Mouse (Mus musculus) liver, embryonic 13.5 days (tissue): ENCODE results near the gene Slc22a6. TPM values are rescaled to one million over a fixed set of nuclear protein-coding genes. Genes with fewer than 3 reads are reported as not detected.

Experiments
- ATAC-seq: fragments of 200-750 bp; cut with Nextera tagmentation; 2 replicates; pipeline ENCODE4 v1.8.0; 2017; ENCODE audit warnings: low read depth, mild to moderate bottlenecking, moderate number of reproducible peaks, moderate library complexity
- DNase-seq: peaks from one replicate; pipeline ENCODE4 v3.0.0; 2022
- H3K27ac ChIP-seq: fragments of 300-500 bp; sonication (generic); 2 replicates; pipeline ENCODE4 v1.5.1; 2015; ENCODE audit warnings: moderate library complexity, mild to moderate bottlenecking, inconsistent platforms
- H3K27me3 ChIP-seq: fragments of 300-500 bp; sonication (generic); 2 replicates; pipeline ENCODE4 v1.6.1; 2015; ENCODE audit warnings: mild to moderate bottlenecking, inconsistent platforms
- H3K36me3 ChIP-seq: fragments of 300-500 bp; sonication (generic); 2 replicates; pipeline ENCODE4 v1.6.1; 2015; ENCODE audit warnings: mild to moderate bottlenecking, inconsistent platforms
- H3K4me1 ChIP-seq: fragments of 300-500 bp; sonication (generic); replicated peaks from 2 replicates; pipeline ENCODE4 v1.6.1; 2015; ENCODE audit warnings: inconsistent platforms
- H3K4me2 ChIP-seq: fragments of 300-500 bp; sonication (generic); 2 replicates; pipeline ENCODE4 v1.6.1; 2015; ENCODE audit warnings: inconsistent platforms, mild to moderate bottlenecking, moderate library complexity
- H3K4me3 ChIP-seq: fragments of 300-500 bp; sonication (generic); replicated peaks from 2 replicates; pipeline ENCODE4 v1.5.1; 2015; ENCODE audit warnings: mild to moderate bottlenecking, inconsistent platforms
- H3K9ac ChIP-seq: fragments of 300-500 bp; sonication (generic); 2 replicates; pipeline ENCODE4 v1.6.1; 2015; ENCODE audit warnings: mild to moderate bottlenecking, inconsistent platforms
- H3K9me3 ChIP-seq: fragments of 300-500 bp; sonication (generic); replicated peaks from 2 replicates; pipeline ENCODE4 v1.6.1; 2016; ENCODE audit warnings: inconsistent platforms
- WGBS: fragments of 180-500 bp; shearing (Covaris S2); methylation state at CpG from one replicate; pipeline ENCODE4 v1.1.7; 2015; ENCODE audit not compliant: insufficient replicate concordance; 5-methylcytosine and 5-hydroxymethylcytosine counted together
- polyA plus RNA-seq: library from polyadenylated mRNA; unstranded; fragments of >200 nt; fragmentation: Nextera tagmentation; extraction: Ambion mirVana; gene quantifications from 2 replicates; pipeline ENCODE4 v1.2.1, GENCODE M21; 2015

Gene Slc22a6
- polyA plus RNA-seq: not detected in 2 replicates

- WGBS: 55% methylated on average over 7 of the region's 7 CpGs
- ATAC-seq (no peak), DNase-seq (no peak)
- Histone ChIP-seq H3K27me3 (peaks cover 9% of the 10 kb centered on the region; the same call in 1 of the 2 replicates), H3K4me3 (no peak within 1 kb of the TSS), H3K36me3 (no peaks in the 10 kb centered on the region), H3K4me1 (no peaks in the 10 kb centered on the region), H3K9me3 (no peaks in the 10 kb centered on the region), H3K4me2 (no peak within 1 kb of the TSS), H3K27ac (no peak within 1 kb of the TSS), H3K9ac (no peak within 1 kb of the TSS)
Measured at GRCm38 (mm10) chr19:8617904-8618303, at the start of gene Slc22a6. Slc22a6 (plus strand) TSS chr19:8618039.

- 13% methylated on average over 14 of the region's 14 CpGs for WGBS
- Histone ChIP-seq H3K4me3 (no peak overlapping the region), H3K9me3 (no peaks in the 10 kb centered on the region), H3K4me1 (peaks cover 8% of the 10 kb centered on the region), H3K27me3 (no peaks in the 10 kb centered on the region), H3K27ac (no peak overlapping the region), H3K36me3 (no peaks in the 10 kb centered on the region), H3K9ac (no peak overlapping the region), H3K4me2 (peak overlapping the region; percentile 47)
- no peak for ATAC-seq
- DNase-seq: no peak
Measured at GRCm38 (mm10) chr19:8569453-8569863, 48.4 kb upstream of the Slc22a6 start.

- 61% methylated on average over 2 of the region's 2 CpGs for WGBS
- H3K36me3 ChIP-seq: no peaks in the 10 kb centered on the region
- ATAC-seq: no peak
- no peak overlapping the region for H3K27ac ChIP-seq
- H3K9me3 ChIP-seq: no peaks in the 10 kb centered on the region
- H3K9ac ChIP-seq: no peak overlapping the region
- 0 out of 2 replicates have a peak, but pooled peaks cover 4% of the 10 kb centered on the region for H3K4me1 ChIP-seq
- no peak overlapping the region for H3K4me3 ChIP-seq
- H3K27me3 ChIP-seq: no peaks in the 10 kb centered on the region
- no peak for DNase-seq
- no peak overlapping the region for H3K4me2 ChIP-seq
Measured at GRCm38 (mm10) chr19:8570341-8571040, 47.3 kb upstream of the Slc22a6 start.

- Histone ChIP-seq H3K36me3 (no peaks in the 10 kb centered on the region), H3K4me3 (no peak overlapping the region), H3K9ac (no peak overlapping the region), H3K27me3 (no peaks in the 10 kb centered on the region), H3K27ac (no peak overlapping the region), H3K4me2 (no peak overlapping the region), H3K9me3 (no peaks in the 10 kb centered on the region), H3K4me1 (0 out of 2 replicates have a peak, but pooled peaks cover 4% of the 10 kb centered on the region)
- WGBS: 58% methylated on average over 7 of the region's 7 CpGs
- ATAC-seq (no peak), DNase-seq (no peak)
Measured at GRCm38 (mm10) chr19:8571746-8572145, 46.1 kb upstream of the Slc22a6 start.

GRCm38 (mm10) chr19:8572485-8572884, 45.4 kb upstream of the Slc22a6 start:
- Histone ChIP-seq H3K4me2 (no peak overlapping the region), H3K4me3 (no peak overlapping the region), H3K36me3 (no peaks in the 10 kb centered on the region), H3K4me1 (0 out of 2 replicates have a peak, but pooled peaks cover 4% of the 10 kb centered on the region), H3K27me3 (peaks cover 1% of the 10 kb centered on the region; the same call in 1 of the 2 replicates), H3K9me3 (no peaks in the 10 kb centered on the region), H3K27ac (no peak overlapping the region), H3K9ac (no peak overlapping the region)
- WGBS: 10% methylated on average over 3 of the region's 3 CpGs
- ATAC-seq (no peak), DNase-seq (no peak)

- H3K27me3 ChIP-seq: peaks cover 4% of the 10 kb centered on the region; the same call in 1 of the 2 replicates
- H3K4me1 ChIP-seq: peaks cover 5% of the 10 kb centered on the region; the same call in 1 of the 2 replicates
- ATAC-seq (no peak), DNase-seq (no peak)
- no peak overlapping the region for H3K9ac ChIP-seq
- WGBS: 71% methylated on average over 4 of the region's 4 CpGs
- no peaks in the 10 kb centered on the region for H3K36me3 ChIP-seq
- no peaks in the 10 kb centered on the region for H3K9me3 ChIP-seq
- H3K4me2 ChIP-seq: no peak overlapping the region
- H3K4me3 ChIP-seq: no peak overlapping the region
- no peak overlapping the region for H3K27ac ChIP-seq
Measured at GRCm38 (mm10) chr19:8577432-8577831, 40.4 kb upstream of the Slc22a6 start.

- peak overlapping the region; percentile 52 for H3K4me2 ChIP-seq
- ATAC-seq (0 out of 2 replicates have a peak, but pooled peaks have one; percentile 15), DNase-seq (peak; percentile 16)
- H3K9me3 ChIP-seq: no peaks in the 10 kb centered on the region
- H3K4me1 ChIP-seq: peaks cover 5% of the 10 kb centered on the region; the same call in 1 of the 2 replicates
- H3K9ac ChIP-seq: no peak overlapping the region; the same call in 1 of the 2 replicates
- peak overlapping the region; percentile 29 for H3K4me3 ChIP-seq
- WGBS: 14% methylated on average over 24 of the region's 24 CpGs
- H3K36me3 ChIP-seq: no peaks in the 10 kb centered on the region
- peaks cover 4% of the 10 kb centered on the region; the same call in 1 of the 2 replicates for H3K27me3 ChIP-seq
- no peak overlapping the region for H3K27ac ChIP-seq
Measured at GRCm38 (mm10) chr19:8578293-8578969, 39.4 kb upstream of the Slc22a6 start.

GRCm38 (mm10) chr19:8578970-8579342, 38.9 kb upstream of the Slc22a6 start:
- Histone ChIP-seq H3K4me2 (peak overlapping the region; percentile 52; the same call in 1 of the 2 replicates), H3K27ac (no peak overlapping the region)
- WGBS: 70% methylated on average over 2 of the region's 2 CpGs

GRCm38 (mm10) chr19:8585298-8585697, 32.5 kb upstream of the Slc22a6 start:
- H3K4me1 ChIP-seq: peaks cover 5% of the 10 kb centered on the region; the same call in 1 of the 2 replicates
- no peak overlapping the region for H3K4me2 ChIP-seq
- no peak for ATAC-seq
- no peaks in the 10 kb centered on the region for H3K36me3 ChIP-seq
- H3K27me3 ChIP-seq: no peaks in the 10 kb centered on the region
- no peak overlapping the region for H3K27ac ChIP-seq
- no peaks in the 10 kb centered on the region for H3K9me3 ChIP-seq
- DNase-seq: no peak
- no peak overlapping the region for H3K9ac ChIP-seq
- no peak overlapping the region for H3K4me3 ChIP-seq
- 22% methylated on average over 3 of the region's 3 CpGs for WGBS

More at GRCm38 (mm10) chr19:8578970-8579342, 38.9 kb upstream of the Slc22a6 start:
- Histone ChIP-seq H3K9me3 (no peaks in the 10 kb centered on the region), H3K4me1 (peaks cover 5% of the 10 kb centered on the region; the same call in 1 of the 2 replicates), H3K27me3 (peaks cover 4% of the 10 kb centered on the region; the same call in 1 of the 2 replicates), H3K4me3 (no peak overlapping the region), H3K9ac (no peak overlapping the region), H3K36me3 (no peaks in the 10 kb centered on the region)
- no peak for DNase-seq
- no peak for ATAC-seq

- Histone ChIP-seq H3K9me3 (no peaks in the 10 kb centered on the region), H3K27ac (no peak overlapping the region), H3K4me2 (no peak overlapping the region), H3K9ac (no peak overlapping the region), H3K4me3 (no peak overlapping the region), H3K4me1 (peaks cover 6% of the 10 kb centered on the region), H3K27me3 (no peaks in the 10 kb centered on the region), H3K36me3 (no peaks in the 10 kb centered on the region)
- no peak for ATAC-seq
- DNase-seq: no peak
- WGBS: 72% methylated on average over 2 of the region's 2 CpGs
Measured at GRCm38 (mm10) chr19:8585899-8586298, 31.9 kb upstream of the Slc22a6 start.

- H3K4me2 ChIP-seq: no peak overlapping the region
- H3K4me3 ChIP-seq: no peak overlapping the region
- H3K4me1 ChIP-seq: peaks cover 10% of the 10 kb centered on the region
- no peaks in the 10 kb centered on the region for H3K27me3 ChIP-seq
- WGBS: 42% methylated on average over 3 of the region's 3 CpGs
- ATAC-seq (no peak), DNase-seq (no peak)
- H3K9ac ChIP-seq: no peak overlapping the region
- H3K27ac ChIP-seq: no peak overlapping the region
- no peaks in the 10 kb centered on the region for H3K9me3 ChIP-seq
- H3K36me3 ChIP-seq: no peaks in the 10 kb centered on the region
Measured at GRCm38 (mm10) chr19:8586350-8586749, 31.5 kb upstream of the Slc22a6 start.
